Mouse (Mus musculus) hindbrain, embryonic 10.5 days (tissue): ENCODE results near the gene Cracr2a. TPM values are rescaled to one million over a fixed set of nuclear protein-coding genes. Genes with fewer than 3 reads are reported as not detected.

Experiments
- DNase-seq: peaks from one replicate; pipeline ENCODE4 v3.0.0-alpha.2; 2017; ENCODE audit warnings: low spot score
- H3K27ac ChIP-seq: fragments of 300-500 bp; sonication (generic); 2 replicates; pipeline ENCODE4 v1.5.1; 2016; ENCODE audit warnings: mild to moderate bottlenecking, moderate library complexity
- H3K27me3 ChIP-seq: fragments of 300-500 bp; sonication (generic); 2 replicates; pipeline ENCODE4 v1.6.1; 2016; ENCODE audit warnings: mild to moderate bottlenecking; ENCODE audit not compliant: poor library complexity, insufficient read depth, severe bottlenecking
- H3K36me3 ChIP-seq: fragments of 300-500 bp; sonication (generic); 2 replicates; pipeline ENCODE4 v1.6.1; 2016; ENCODE audit warnings: mild to moderate bottlenecking, moderate library complexity
- H3K4me1 ChIP-seq: fragments of 300-500 bp; sonication (generic); replicated peaks from 2 replicates; pipeline ENCODE4 v1.6.1; 2016; ENCODE audit warnings: mild to moderate bottlenecking
- H3K4me3 ChIP-seq: fragments of 300-500 bp; sonication (generic); 2 replicates; pipeline ENCODE4 v1.5.1; 2016; ENCODE audit warnings: mild to moderate bottlenecking, moderate library complexity
- H3K9me3 ChIP-seq: fragments of 300-500 bp; sonication (generic); 2 replicates; pipeline ENCODE4 v1.6.1; 2016; ENCODE audit warnings: mild to moderate bottlenecking, moderate library complexity
- WGBS: fragments of 180-500 bp; shearing (Covaris S2); methylation state at CpG from one replicate; pipeline ENCODE4 v1.1.7; 2016; 5-methylcytosine and 5-hydroxymethylcytosine counted together
- polyA plus RNA-seq: library from polyadenylated mRNA; unstranded; fragments of >200 nt; fragmentation: Nextera tagmentation; extraction: Ambion mirVana; gene quantifications from 2 replicates; pipeline ENCODE4 v1.2.1, GENCODE M21; 2016

Cracr2a gene
- polyA plus RNA-seq, 1 experiment from 2014 or later: 1.0 TPM

DNA sequence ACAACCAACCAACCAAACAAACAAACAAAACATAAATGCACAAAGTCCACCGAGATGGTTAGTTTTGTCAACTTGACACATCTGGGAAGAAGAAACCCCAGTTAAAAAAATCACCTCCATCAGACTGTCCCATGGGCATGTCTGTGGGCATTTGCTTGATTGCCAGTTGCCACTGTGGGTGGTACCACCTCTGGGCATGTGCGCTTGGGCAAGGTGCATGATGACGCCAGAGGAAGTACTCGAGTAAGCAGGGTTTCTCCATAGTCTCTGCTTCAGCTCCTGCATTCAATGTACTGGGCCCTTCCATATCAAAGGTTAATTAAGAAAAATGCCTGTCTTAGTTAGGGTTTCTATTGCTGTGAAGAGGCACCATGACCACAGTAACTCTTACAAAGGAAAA, 21.9 kb upstream of the Cracr2a start:
- no peaks in the 10 kb centered on the region for H3K36me3 ChIP-seq
- H3K4me1 ChIP-seq: 0 out of 2 replicates have a peak, but pooled peaks cover 6% of the 10 kb centered on the region
- peaks cover 23% of the 10 kb centered on the region for H3K27me3 ChIP-seq
- H3K4me3 ChIP-seq: no peak overlapping the region
- WGBS: 90% methylated on average over 4 of the region's 4 CpGs
- DNase-seq: no peak
- H3K27ac ChIP-seq: no peak overlapping the region
- H3K9me3 ChIP-seq: no peaks in the 10 kb centered on the region

DNA sequence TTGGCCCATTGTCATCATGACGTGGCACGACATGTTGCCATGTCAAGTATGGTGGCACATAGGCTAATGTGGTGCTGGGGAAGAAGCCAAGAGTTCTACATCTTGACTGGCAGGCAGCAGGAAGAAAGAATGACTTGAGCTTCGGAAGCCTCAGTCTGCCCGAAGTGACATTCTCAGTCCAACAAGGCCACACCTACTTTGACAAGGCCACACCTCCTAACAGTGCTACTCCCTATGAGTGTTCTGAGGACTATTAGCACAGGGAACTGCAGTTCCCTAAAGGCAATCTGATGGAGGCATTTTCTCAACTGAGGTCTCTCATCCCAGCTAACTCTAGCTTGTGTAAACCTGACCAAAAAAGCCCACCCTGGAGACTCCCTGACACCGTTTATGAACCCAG, 21.5 kb upstream of the Cracr2a start:
- Histone ChIP-seq H3K27ac (no peak overlapping the region), H3K4me1 (0 out of 2 replicates have a peak, but pooled peaks cover 6% of the 10 kb centered on the region), H3K9me3 (no peaks in the 10 kb centered on the region), H3K27me3 (peaks cover 23% of the 10 kb centered on the region), H3K36me3 (no peaks in the 10 kb centered on the region), H3K4me3 (no peak overlapping the region)
- no peak for DNase-seq
- WGBS: 73% methylated on average over 5 of the region's 5 CpGs

DNA sequence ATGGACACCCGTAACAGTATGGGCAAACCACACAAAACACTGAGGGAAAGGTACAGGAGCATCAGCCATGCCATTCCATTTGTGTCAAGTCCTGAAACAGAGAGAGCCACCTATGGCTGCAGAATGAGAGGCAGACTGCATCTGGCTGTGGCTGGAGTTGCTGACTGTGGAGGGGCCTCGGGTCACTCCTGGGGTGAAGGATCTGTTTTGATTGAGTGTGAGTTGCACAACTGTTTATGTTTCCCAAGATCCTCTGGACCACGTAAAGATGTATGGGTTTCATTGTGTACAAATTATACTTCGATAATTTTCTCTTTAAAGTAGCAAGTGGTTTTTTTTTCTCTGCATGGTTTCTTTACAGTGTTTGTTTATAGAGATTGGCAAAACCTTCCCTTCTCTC, 20.6 kb upstream of the Cracr2a start:
- 72% methylated on average over 4 of the region's 4 CpGs for WGBS
- no peak for DNase-seq
- Histone ChIP-seq H3K27me3 (peaks cover 29% of the 10 kb centered on the region), H3K27ac (no peak overlapping the region), H3K4me3 (no peak overlapping the region), H3K9me3 (no peaks in the 10 kb centered on the region), H3K36me3 (no peaks in the 10 kb centered on the region), H3K4me1 (0 out of 2 replicates have a peak, but pooled peaks cover 6% of the 10 kb centered on the region)

DNA sequence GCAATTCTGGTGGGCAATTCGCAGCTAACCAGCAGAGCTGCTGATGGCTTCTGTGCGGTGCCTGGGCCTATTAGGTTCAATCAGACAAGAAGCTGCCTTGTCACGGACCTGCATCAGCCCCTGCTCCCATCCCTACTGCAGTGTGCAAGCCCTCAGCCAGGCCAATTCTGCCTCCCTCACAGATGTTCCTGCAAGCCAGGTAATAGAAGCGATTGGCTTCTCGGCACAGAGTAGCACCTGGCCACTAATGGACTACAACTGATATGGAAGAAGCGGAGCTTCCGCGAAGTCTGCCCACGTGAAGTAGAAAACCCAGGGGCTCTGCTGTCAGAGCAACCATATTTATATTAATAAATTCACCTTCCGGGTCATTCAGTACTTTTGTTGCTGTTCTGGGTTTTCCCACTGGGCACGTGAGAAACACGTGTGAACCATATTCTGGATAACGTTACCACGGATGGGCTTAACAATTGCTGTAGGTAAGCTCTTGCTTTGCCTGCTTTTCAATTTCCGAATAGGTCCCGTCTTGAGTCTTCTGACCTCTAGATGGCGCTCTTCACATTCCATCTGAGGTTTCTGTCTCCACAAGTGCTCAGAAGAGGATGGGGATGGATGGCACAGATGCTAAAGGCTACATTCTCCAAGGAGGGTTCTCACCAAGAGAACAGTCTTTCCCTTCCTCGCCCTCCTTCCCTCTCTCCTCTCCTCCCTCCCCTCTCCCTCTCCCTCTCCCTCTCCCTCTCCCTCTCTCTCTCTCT, 19.3 kb upstream of the Cracr2a start:
- Histone ChIP-seq H3K36me3 (no peaks in the 10 kb centered on the region), H3K9me3 (no peaks in the 10 kb centered on the region), H3K27ac (no peak overlapping the region), H3K27me3 (peaks cover 29% of the 10 kb centered on the region), H3K4me3 (no peak overlapping the region), H3K4me1 (0 out of 2 replicates have a peak, but pooled peaks cover 6% of the 10 kb centered on the region)
- DNase-seq: peak; percentile 60
- WGBS: 38% methylated on average over 18 of the region's 18 CpGs

DNA sequence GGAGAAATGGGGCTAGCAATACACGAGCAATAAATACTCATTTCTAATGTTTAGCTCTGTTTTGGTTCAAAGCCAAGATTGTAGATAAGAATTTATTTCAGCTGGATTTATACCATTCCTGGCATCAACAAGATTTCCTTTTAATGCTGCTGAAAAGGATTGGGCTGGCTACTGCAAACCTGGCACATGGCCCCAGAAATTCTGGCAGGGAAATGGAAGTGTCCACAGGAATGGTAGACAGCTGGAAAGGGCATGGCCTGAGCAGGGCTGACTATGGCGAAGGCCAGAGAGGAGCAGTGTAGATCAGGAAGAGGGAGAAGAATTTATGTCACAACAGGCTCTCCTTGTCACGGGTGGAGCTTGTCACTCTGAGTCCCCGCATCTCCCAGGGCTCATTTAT, 14.5 kb upstream of the Cracr2a start:
- no peaks in the 10 kb centered on the region for H3K36me3 ChIP-seq
- no peak overlapping the region for H3K27ac ChIP-seq
- H3K9me3 ChIP-seq: no peaks in the 10 kb centered on the region
- peaks cover 20% of the 10 kb centered on the region for H3K27me3 ChIP-seq
- 82% methylated on average over 4 of the region's 4 CpGs for WGBS
- no peak overlapping the region for H3K4me3 ChIP-seq
- DNase-seq: no peak
- H3K4me1 ChIP-seq: 0 out of 2 replicates have a peak, but pooled peaks cover 12% of the 10 kb centered on the region

DNA sequence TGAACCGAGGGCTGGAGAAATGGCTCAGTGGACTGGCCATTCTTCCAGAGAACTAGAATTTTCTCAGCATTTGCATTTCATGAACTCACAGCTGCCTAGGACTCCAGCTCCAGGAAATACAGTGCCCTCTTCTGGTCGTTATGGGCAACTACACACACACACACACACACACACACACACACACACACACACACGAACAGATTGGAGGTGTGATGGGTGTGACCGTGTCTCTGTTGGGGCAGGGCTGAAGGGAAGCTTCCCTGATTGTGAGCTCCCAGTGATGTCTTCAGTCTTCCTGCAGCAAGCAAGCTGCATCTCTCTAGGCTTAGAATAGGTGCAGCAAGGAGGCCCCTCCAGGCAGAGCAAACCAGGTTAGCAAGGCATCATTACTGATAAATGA, 8.2 kb upstream of the Cracr2a start:
- Histone ChIP-seq H3K4me3 (no peak overlapping the region), H3K4me1 (0 out of 2 replicates have a peak, but pooled peaks cover 9% of the 10 kb centered on the region), H3K27me3 (0 out of 2 replicates have a peak, but pooled peaks cover 3% of the 10 kb centered on the region), H3K9me3 (peaks cover 6% of the 10 kb centered on the region; the same call in 1 of the 2 replicates), H3K36me3 (no peaks in the 10 kb centered on the region), H3K27ac (no peak overlapping the region)
- DNase-seq: no peak
- 83% methylated on average over 4 of the region's 4 CpGs for WGBS

DNA sequence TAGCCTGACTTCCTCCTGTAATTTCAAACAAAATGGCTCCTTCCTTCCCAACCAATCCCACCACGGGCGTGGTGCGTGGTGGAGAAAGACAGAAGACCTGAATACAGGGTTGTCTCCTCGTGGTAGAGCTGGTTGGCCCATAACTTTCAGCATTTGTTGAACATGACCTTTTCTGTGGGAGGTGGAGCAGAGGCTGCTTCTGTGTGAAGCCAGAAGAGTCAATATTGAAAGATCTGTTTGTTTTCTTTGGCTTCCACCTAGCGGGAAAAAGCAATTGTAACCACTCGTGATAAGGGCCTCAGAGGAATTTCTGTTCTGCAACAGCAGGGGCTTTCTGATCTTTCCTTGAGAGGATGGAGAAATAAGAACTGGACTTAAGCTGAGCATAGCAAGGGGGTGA, 5.6 kb upstream of the Cracr2a start:
- peaks cover 11% of the 10 kb centered on the region; the same call in 1 of the 2 replicates for H3K27me3 ChIP-seq
- H3K4me3 ChIP-seq: no peak overlapping the region
- H3K36me3 ChIP-seq: no peaks in the 10 kb centered on the region
- WGBS: 76% methylated on average over 6 of the region's 6 CpGs
- peaks cover 6% of the 10 kb centered on the region; the same call in 1 of the 2 replicates for H3K9me3 ChIP-seq
- H3K4me1 ChIP-seq: peaks cover 5% of the 10 kb centered on the region; the same call in 1 of the 2 replicates
- no peak for DNase-seq
- no peak overlapping the region for H3K27ac ChIP-seq

DNA sequence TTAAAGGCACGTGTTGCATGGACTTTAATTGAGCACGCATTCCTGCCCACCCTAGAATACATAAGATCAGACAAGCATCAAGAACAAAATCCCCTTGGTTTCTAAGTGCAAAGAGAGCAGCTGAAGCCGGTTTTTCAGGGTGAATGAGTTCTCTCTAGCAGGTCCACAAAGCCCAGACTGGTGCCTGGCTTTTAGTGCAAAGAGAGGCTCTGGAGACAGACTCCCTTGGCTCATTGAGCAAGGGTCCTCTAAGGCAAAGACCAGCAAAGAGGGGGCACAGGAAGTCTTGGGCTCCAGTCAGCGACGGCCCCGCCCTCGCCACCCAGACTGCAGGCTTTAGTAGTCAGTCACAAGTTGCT, 287 bp upstream of the Cracr2a start:
- H3K4me1 ChIP-seq: peaks cover 15% of the 10 kb centered on the region
- H3K4me3 ChIP-seq: peak overlapping the region; percentile 59
- peaks cover 8% of the 10 kb centered on the region; the same call in 1 of the 2 replicates for H3K27me3 ChIP-seq
- 11% methylated on average over 7 of the region's 7 CpGs for WGBS
- H3K9me3 ChIP-seq: no peaks in the 10 kb centered on the region
- DNase-seq: no peak
- H3K27ac ChIP-seq: peak overlapping the region; percentile 86
- H3K36me3 ChIP-seq: no peaks in the 10 kb centered on the region

DNA sequence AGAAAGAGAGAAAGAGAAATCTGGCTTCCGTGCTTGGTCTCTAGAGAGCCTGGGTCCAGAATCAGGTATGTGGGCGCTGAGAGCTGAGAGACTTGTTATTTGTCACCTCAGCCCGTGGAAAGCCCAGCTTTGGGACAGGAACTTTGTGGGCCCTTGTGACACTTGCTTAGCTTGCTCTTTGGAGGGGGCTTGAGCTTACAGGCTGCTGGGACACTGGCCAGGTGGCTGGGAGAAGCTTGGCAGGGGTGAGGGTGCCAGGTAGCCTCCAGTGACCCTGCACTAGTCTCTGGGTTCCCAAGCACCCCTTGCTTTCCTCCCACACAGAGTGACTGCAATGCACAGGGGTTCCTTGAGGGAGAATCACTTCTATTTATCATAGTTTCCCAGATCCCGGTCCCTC, 2.4 kb downstream of the Cracr2a start:
- WGBS: 78% methylated on average over 4 of the region's 4 CpGs
- Histone ChIP-seq H3K9me3 (no peaks in the 10 kb centered on the region), H3K27ac (no peak overlapping the region), H3K4me3 (no peak overlapping the region), H3K4me1 (peaks cover 12% of the 10 kb centered on the region), H3K36me3 (no peaks in the 10 kb centered on the region), H3K27me3 (peaks cover 8% of the 10 kb centered on the region; the same call in 1 of the 2 replicates)
- DNase-seq: no peak

DNA sequence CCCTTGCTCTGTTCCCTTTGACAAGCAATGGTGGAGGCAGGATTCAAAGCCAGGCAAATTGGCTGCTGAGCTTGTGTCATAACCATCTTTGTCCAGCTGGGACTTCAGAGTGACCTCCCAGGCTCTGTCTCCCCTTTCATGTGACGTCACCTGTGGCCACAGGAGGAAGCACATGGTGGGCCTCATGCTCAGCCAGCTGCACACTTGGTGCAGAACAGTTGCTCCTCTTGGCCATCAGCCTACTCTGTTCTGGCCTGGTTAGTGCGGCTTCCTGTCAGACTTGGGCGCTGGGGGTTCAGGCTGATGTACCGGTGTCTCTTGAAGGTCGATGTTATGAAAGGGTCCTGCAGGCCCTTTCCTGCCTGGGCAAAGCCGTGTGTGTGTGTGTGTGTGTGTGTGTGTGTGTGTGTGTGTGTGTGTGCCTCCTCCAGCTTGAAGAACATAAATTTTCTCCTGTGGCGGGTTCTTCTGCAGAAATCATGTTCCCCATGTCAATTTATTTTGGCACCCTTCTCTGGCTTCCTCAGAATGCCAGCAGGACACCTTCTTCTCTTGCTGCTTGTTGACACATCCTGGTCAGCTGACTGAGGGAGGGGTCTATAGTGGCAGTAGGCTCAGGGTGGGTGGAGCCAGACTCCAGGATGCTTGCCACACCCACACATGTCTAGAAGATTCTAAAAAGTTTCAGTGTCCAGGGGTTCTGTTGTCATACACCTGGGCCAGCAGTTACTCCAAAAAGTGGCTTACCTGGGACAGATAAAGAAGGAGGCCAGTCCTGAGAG, 5.0 kb downstream of the Cracr2a start:
- no peak overlapping the region for H3K27ac ChIP-seq
- no peaks in the 10 kb centered on the region for H3K36me3 ChIP-seq
- H3K27me3 ChIP-seq: no peaks in the 10 kb centered on the region
- no peaks in the 10 kb centered on the region for H3K9me3 ChIP-seq
- H3K4me1 ChIP-seq: peaks cover 3% of the 10 kb centered on the region
- 83% methylated on average over 7 of the region's 7 CpGs for WGBS
- no peak overlapping the region for H3K4me3 ChIP-seq
- DNase-seq: no peak

DNA sequence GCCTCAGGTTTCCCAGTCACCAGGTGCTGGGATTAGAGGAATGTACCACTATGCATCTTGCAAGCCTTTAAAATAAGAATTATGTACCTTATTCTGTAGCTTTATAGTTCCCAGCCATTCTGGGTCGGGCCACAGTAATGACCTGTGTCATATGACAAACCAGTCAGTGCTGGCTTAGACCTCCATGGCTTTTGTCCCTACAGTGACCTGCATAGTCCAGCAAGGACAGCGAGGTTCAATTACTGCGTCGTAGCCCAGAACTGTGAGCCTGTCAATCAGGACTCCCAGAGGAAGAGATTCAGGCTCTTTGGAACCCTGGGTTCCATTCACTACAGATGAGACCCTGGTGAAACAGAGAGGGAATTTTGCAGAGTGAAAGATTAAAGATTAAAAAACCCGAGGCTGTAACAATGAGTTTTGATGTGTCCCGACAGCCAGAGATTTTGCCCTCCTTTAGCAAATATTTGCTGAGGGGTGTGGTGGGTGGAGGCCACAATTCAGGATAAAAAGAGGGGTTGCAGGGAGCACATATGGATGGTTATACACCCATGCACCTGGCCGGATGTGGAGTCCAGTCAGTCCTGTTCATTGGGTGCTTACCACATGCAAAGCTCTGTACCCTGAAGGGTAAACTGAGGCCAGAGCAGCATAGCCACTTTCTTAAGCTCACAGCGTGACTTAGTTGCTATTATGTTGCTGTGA, 10.9 kb downstream of the Cracr2a start:
- no peak for DNase-seq
- Histone ChIP-seq H3K36me3 (no peaks in the 10 kb centered on the region), H3K9me3 (no peaks in the 10 kb centered on the region), H3K27ac (no peak overlapping the region), H3K4me1 (no peaks in the 10 kb centered on the region), H3K27me3 (no peaks in the 10 kb centered on the region), H3K4me3 (no peak overlapping the region)
- WGBS: 75% methylated on average over 8 of the region's 8 CpGs

DNA sequence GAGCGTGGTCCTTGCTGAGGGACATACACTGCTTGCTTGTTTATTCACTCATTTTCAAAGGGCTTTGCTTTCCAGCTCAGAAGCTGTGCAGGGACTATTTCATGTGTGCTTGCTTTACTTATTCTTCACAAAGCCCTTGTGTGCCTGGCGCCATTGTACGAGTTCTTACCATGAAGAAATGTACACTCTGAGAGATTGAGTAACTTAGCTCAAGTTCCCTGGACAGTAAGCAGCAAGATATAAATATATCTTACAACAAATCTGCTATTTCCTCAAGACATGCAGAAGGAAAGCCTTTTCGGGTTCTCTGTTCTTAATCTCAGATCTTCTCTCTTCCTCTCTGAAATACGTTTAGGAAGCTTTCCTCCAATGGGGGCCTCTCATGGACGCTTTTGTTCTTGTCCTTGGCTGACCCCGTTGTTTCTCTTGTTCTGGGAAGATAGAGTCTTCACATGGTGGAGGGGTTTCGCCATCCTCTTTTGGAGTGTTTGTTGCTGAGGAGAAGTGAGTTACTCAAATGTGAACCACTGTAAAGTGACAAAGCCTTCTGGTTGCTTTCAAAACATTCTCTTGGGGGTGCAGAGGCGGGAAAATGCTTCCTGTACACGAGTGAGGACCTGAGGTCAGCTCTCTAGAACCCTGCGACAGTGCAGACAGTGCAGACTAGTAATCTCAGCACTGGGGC, 12.8 kb downstream of the Cracr2a start:
- no peak overlapping the region for H3K27ac ChIP-seq
- no peak for DNase-seq
- 0 out of 2 replicates have a peak, but pooled peaks cover 7% of the 10 kb centered on the region for H3K4me1 ChIP-seq
- no peak overlapping the region for H3K4me3 ChIP-seq
- no peaks in the 10 kb centered on the region for H3K36me3 ChIP-seq
- no peaks in the 10 kb centered on the region for H3K9me3 ChIP-seq
- no peaks in the 10 kb centered on the region for H3K27me3 ChIP-seq
- WGBS: 77% methylated on average over 11 of the region's 11 CpGs
